Mouse (Mus musculus): Measurements from ENCODE around the gene Akr1c12.
A peak's percentile ranks its signal among the peaks of the same experiment; 100 is the strongest.
"Not testable (repeated sequence)": the region's sequence is repeated elsewhere in the genome, so short reads cannot be mapped to it uniquely, and the experiment has no call there.

The Akr1c12 gene

GRCm38 (mm10) chr13:4279284-4279683 lies at the start of gene Akr1c12:
Akr1c12 (minus strand) TSS chr13:4279433.
- DNase-seq (ENCODE audit: low spot score in 2 of 2), result no peak

DNA sequence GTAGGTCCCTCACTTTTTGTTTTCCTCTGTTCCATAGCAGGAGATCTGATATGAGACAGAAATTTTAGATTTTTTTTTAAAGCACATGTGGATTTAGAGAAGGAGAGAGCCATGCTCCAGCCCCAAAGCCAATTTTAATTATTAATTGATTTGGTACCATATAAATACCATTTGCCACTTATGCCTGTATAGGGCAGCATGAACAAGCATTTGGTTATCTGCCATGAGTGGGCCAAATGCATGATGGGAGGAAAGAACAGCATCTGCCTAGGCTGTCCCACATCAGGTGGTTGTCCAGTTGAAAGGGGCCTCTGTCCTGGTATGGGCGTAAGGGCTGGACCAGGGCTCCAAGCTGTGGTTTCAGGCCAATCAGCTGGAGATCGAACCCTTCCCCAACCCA lies 39.5 kb upstream of the Akr1c12 start:
- no peak for DNase-seq (ENCODE audit: low spot score in 2 of 2)

DNA sequence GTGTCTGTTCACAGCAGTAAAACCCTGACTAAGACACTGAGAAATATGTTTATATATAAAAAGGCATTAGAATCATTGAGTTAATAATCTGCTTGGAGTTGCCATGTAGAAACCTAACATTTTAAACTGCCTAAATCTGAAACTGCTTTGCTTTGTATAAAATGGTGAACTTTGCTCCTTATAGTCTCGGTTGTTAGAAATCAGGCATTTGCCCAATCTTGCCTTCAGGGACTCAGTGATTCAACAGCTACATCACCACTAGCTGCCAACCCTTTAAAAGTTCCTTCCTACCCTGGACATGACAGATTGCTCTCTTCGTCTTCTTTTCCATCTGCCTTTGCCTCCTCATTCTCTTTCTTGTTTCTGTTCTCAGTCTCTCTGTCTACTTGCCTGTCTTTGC lies 34.7 kb upstream of the Akr1c12 start:
- no peak for DNase-seq (ENCODE audit: low spot score in 2 of 2)

DNA sequence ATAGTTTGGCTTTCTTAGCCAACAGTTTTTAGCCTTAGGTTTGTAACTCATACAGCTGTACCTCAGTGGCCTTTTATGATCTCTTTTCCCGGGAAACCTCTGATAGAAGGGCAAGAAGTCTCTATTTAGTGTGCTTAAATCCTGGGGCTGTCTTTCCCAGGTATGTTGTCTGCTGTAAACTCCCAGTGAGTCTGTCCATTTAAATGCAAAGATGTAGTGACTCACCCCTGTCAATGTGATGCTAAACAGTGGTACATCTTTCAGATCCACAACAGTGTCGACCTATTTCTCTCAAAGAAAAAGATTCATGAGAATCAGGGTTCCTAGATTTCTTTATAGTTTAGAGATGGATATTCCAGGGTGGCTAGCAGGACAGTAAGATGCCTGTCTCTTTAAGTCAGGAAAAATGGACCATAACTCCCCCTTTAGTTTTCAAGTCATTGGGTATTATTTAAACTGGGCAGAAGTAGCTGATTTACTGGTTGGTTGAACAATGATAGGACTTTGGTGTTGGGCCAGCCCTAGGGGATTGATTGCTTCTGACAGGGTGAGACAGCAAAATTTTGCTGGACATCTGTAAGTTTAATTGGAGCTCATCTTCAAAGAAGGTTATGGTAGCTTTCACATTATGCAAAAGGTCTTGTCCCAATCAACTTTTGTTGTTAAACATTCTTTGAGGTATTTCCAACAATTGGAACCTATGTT lies 25.8 kb upstream of the Akr1c12 start:
- DNase-seq (ENCODE audit: low spot score in 2 of 2), result no peak

- DNase-seq (ENCODE audit: low spot score in 2 of 2), result no peak
Measured at GRCm38 (mm10) chr13:4296991-4297390, 17.8 kb upstream of the Akr1c12 start.

DNA sequence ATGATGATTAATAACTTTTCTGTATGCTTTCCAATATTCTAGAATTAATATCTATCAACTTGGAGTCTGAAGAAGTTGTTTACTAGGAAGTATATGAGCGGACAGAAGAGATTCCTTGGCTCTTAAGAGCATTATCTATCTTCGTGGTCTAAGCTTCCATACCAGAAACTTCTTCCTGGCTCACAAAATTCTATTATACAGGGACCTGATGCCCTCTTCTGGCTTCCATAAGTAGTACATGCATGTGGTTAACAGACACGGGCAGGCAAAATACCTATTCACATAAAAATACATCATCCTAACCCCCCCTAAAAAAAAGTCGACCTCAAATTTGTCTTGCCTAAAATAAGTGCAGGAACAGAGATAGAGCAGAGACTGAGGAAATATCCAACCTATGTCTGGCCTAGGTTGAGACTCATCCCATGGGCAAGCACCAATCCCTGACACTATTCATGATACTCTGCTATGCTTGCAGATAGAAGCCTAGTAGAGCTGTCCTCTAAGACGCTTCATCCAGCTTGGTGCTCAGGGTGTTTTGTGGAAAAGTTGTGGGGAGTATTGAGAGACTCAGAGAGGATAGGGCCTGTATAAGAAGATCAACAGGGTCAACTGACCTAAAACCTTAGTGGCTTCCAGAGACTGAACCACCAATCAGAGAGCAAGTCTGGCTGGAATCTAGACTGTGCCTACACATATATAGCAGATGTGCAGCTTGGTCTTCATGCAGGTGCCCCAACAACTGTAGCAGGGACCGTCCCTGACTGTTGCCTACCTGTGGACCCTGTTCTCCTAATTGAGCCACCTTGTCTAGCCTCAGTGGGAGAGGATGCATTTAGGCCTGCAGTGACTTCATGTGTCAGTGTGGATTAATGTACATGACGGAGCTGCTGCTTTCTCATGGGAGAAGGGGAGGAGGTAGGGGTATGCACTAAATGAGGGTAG lies 2.5 kb upstream of the Akr1c12 start:
- peak in 1 of 2 experiments; percentile 14 for DNase-seq (ENCODE audit: low spot score in 2 of 2)

GRCm38 (mm10) chr13:4277526-4277925 lies 1.7 kb downstream of the Akr1c12 start:
- DNase-seq (ENCODE audit: low spot score in 2 of 2), result no peak

GRCm38 (mm10) chr13:4270860-4271259 lies 8.4 kb downstream of the Akr1c12 start:
- DNase-seq (ENCODE audit: low spot score in 2 of 2), result no peak

- DNase-seq (ENCODE audit: low spot score in 2 of 2), result not testable (repeated sequence)
Measured at GRCm38 (mm10) chr13:4265455-4265854, 13.8 kb downstream of the Akr1c12 start.

GRCm38 (mm10) chr13:4265047-4265446 lies 14.2 kb downstream of the Akr1c12 start:
- DNase-seq (ENCODE audit: low spot score in 2 of 2), result no peak

- no peak for DNase-seq (ENCODE audit: low spot score in 2 of 2)
Measured at GRCm38 (mm10) chr13:4264612-4265011, 14.6 kb downstream of the Akr1c12 start.

GRCm38 (mm10) chr13:4257349-4257748 lies 21.9 kb downstream of the Akr1c12 start:
- DNase-seq (ENCODE audit: low spot score in 2 of 2), result no peak

GRCm38 (mm10) chr13:4256894-4257293 lies 22.3 kb downstream of the Akr1c12 start:
- DNase-seq (ENCODE audit: low spot score in 2 of 2), result not testable (repeated sequence)

GRCm38 (mm10) chr13:4249347-4249746 lies 29.9 kb downstream of the Akr1c12 start:
- no peak for DNase-seq (ENCODE audit: low spot score in 2 of 2)

- peak in 1 of 2 experiments; percentile 25 for DNase-seq (ENCODE audit: low spot score in 2 of 2)
Measured at GRCm38 (mm10) chr13:4244861-4245559, 34.2 kb downstream of the Akr1c12 start.

DNA sequence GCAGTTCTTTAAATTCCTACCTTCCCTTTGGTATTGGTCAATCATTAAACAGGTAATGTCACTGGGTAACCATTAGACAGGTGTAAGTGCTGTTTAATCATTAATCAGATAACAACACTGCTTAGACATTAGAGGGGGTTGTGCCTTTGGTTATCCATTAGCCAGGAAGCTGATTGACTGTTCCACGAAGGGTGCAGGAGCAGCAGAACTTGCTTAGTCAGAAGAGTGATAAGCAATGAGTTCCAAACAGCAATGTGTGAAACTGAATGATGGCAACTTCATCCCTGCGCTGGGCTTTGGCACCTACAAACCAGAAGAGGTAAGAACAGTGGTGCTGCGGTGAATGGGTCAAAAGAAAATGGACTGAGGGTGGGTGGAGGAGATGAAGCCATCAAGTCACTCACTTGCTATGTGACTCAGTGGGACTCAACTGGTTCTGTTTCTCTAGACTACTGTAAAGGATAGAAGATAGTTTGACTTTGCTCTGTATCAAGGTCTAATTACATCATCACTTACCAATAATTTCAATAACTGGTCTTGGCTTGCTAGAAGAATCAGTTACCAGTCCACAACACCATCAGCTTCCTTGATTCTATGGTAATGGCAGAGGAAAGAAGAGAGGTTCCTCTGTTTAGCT lies 45.6 kb downstream of the Akr1c12 start:
- DNase-seq (ENCODE audit: low spot score in 2 of 2), result peak; percentile 13 to 20

GRCm38 (mm10) chr13:4233135-4233534 lies 46.1 kb downstream of the Akr1c12 start:
- DNase-seq (ENCODE audit: low spot score in 2 of 2), result no peak

DNA sequence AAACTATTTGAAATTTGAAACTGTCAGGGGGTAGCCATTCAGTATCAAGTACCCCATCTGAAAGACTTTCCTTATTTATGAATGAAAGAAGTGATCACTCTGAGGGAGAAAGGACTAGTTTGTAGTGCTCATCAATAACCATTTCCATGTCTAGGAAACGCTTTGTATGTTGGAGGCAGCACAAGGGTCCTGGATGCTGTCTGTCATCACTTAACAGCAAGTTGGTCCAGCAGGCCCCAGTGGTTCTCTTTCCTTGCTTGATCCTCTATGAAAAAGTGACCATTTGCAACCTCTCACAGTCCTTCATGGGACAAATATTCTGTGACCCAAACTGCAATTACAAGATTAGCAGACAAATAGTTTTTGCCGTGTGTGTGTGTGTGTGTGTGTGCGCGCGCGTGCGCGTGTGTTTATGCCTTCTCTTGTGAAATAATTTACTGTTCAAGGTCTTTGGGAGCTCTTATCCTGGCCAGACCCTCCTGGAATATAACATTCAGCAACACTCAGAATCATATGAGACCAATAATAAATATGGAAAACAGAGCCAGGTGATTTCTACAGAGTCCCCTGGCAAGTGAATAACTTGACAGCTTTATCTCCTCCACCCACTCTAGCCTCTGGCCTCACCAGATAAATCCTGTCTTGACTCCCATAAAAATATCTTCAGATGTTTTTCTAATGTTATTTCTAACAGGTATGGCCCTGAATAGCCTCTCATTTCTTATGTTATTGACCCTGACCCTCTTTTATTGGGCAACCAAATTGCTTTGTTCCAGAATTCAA lies 48.2 kb downstream of the Akr1c12 start:
- DNase-seq (ENCODE audit: low spot score in 2 of 2), result no peak

DNA sequence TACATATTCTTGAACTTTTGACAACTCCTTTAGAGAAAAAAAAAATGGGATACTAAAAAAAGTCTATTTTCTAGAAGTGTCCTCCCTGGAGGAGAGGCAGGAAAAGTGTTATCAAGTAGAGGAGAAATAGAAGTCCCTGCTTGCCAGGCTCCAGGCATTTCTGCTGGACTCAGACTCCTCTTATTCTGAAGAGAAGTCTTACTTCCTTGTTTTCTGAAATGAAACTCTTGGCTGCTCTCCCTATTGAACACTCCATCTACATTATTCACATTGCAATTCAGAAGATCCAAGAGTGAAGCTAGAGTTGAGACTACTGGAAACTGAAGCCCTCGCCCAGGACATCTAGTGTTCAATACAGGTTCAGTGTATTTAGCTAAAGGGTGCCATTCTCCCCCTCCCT lies 50.8 kb downstream of the Akr1c12 start, which contains the start of gene Akr1c19:
TSS of gene Akr1c19 (plus strand) at position 260 of the 400 bp plus-strand sequence.
- no peak for DNase-seq (ENCODE audit: low spot score in 2 of 2)
